Mouse (Mus musculus) cerebellum, postnatal 36 days (tissue): ENCODE results near the gene Rilpl1.
A peak's percentile ranks its signal among the peaks of the same experiment; 100 is the strongest.

Experiments
- DNase-seq, 2 experiments: peaks; one replicate each; pipeline ENCODE4 v3.0.0; 2021 to 2022; ENCODE audit warnings: mixed read lengths in 2 of 2

The Rilpl1 gene

DNA sequence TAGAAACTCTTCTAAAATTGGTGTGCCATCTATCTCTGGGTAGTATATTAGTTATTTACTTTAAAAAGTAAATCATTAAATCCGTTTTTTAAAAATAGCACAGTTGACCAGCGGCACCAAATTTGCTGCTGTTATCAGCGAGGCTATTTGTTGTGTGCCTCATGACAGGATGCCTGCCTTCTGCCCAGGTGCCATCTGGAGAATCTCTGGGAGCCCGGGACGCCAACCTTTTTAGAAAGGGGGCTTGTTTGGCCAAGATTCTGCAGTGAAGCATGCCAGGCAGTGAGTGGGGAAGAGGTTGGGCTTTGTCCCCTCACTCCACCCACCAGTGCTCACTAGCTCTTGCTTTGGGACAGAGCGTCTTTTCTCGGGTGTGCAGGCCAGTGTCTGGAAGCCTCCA is 81.1 kb downstream of the Rilpl1 start:
- no peak for DNase-seq

DNA sequence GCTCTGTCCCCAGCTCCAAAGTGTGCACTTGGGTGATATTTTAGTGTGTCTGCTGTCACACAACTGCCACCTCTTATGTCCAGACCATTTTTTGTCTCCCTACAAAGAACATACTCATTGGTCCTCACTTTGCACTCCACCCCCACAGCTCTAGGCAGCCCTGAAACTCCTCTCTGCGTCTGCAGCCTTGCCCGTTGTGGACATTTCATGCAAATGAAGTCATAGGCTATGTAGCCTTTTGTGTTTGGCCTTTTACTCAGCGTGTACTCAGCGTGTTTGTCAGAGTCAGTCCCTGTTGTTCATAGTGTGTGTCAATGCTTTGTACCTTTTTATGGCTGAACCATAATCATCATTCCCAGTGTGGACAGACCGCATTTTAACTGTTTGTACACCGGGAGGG is 81.7 kb downstream of the Rilpl1 start:
- DNase-seq, result no peak

DNA sequence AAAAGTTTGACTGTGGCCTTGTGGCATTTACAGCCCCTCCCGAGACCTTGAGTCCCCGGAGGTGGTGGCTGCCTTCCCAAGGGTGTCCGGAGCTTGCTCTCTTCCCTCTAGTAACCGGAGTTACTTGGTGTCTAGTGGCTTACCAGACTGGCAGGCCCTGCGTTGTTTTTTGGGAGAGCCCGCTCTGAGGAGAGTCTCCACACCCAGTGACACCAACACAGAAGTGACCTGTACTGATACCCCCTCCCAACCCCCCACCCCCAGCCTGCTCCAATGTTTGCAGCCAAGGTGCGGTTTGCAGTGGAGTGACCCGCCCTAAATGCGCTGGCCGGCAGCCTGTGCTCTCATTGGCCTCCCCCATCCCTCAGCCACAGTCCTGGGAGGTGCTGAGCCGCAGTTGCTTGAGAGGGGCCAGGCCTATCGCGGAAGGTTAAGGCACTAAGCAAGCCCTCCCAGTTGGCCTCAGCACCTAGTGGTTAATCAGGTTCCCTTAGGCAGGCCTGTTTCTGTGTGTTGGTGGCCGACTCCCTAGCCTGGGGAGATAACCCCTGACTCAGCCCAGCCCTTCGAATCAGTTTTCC is 84.8 kb downstream of the Rilpl1 start:
- DNase-seq, result peak in 1 of 2 experiments; percentile 43

DNA sequence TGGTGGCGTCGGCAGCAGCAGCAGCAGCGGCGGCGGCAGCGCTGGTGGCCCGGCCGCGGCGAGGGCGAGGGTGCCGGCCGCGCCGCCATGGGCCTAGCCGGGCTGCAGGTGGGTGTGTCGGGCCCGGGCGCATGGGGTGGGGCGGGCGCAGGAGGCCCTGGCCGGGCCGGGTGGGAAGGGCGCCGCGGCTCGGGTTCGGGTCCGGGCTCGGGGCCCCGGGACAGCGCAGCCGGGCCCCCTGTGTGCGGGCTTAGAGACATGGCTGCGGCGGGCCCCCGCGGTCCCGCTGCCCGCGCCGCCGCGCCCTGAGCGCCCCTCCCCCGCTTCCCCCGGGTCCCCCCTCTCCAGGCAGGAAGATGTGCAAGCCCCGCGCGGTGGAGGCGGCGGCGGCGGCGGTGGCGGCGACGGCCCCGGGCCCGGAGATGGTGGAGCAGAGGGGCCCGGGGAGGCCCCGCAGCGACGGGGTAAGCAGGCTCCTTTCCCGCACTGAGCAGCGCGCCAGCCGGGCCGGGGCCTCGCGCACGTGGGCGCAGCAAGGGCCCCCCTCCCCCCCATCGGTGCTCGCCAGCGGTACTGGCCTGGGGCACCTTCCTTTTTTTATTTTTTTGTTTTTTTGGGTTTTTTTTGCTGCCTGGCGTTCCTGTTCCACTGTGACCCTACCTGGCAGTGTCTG is 85.4 kb downstream of the Rilpl1 start:
- peak; percentile 37 to 46 for DNase-seq

DNA sequence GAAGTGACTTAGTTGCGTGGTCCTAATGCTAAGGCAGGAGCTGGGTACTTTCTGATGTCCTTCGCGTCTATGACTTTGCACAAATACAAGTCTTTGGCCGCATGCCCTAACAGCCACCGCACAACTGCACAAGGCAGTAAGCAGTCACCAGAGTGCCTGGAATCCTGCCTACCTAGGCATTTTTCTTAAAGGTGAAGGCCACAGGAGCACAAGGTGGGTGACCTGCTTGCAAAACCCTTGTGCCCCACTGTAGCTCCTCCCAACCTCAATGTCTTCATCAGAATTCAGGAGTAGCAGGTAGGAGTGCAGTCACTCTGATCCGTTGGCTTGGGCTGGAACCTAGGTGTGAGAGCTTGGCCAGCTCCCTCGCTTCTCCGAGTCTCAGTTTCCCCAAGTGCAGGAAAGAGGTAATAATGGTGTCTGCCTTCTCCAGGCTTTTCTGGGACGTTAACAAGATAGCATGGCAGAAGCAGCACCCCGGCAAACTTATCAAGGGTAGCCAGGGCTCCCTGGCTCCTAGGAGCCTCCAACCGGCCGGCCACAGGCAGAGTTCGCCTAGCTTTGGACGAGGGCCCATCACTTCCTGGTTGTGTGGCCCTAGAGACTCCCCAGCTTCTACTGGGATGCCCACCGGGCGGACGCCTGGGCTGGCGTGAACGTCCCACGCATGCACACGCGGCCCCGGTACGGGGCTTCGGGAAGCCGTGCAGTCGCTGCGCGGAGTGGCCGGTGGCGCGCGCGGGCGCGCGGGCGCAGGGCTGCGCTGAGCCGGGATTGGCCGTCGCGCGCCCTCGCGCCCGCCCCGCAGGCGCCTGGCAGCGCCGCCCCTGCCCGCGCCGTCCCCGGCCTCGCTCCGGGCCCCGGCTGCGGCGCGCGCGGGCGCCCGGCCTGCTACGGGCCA is 86.3 kb downstream of the Rilpl1 start:
- peak; percentile 73 to 83 for DNase-seq

DNA sequence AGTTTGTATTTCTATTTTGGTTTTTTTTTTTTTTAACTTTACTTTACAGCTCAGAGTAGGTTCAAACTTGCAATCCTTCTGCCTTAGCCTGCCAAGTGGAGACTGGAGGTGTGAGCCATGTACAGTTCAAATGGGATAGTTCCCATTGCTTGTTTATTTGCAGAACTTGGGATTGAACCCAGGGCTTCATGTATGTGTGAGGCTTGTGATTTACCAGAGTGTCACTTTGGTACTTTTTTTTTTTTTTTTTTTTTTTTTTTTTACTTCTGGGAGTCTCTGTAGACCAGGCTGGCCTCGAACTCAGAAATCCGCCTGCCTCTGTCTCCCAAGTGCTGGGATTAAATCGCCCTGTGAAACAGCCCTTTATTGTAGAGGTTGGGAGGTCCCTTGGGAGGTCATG is 87.0 kb downstream of the Rilpl1 start:
- no peak for DNase-seq
